Mouse (Mus musculus): ENCODE measurements around the gene Ccdc86. TPM values are rescaled to one million over a fixed set of nuclear protein-coding genes. Genes with fewer than 3 reads are reported as not detected.

Ccdc86 gene
- 31.9 and 32.9 TPM in 2 replicates for polyA plus RNA-seq (2016; fragmentation: Nextera tagmentation; extraction: Ambion mirVana)

DNA sequence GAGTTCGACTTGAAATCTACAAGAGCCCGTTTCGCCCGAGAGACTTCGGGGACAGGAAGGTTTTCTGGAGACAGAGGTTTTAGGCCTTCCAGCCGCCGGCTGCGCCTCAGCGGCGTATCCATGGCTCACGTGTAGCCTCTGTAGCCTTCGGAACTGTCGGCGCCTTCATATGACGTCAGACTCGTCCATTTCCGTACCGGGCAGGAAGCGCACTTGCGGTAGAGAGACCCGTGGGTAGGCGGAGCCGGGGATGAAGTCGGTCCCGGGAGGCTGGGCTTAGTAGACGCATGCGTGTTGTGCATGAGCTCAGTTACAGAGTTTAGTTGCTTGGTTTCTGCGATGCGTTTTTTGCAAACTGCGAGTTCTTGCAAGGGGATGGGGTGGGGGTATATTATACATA lies at the start of gene Ccdc86:
Ccdc86 (minus strand) TSS at position 155 of the 400 bp plus-strand sequence.
- Histone ChIP-seq H3K9me3 (replicated peaks) (no peaks in the 10 kb centered on the region), H3K9ac (peak within 1 kb of the TSS; percentile 87), H3K4me3 (peak within 1 kb of the TSS; percentile 76), H3K36me3 (peaks cover 27% of the 10 kb centered on the region), H3K27ac (peak within 1 kb of the TSS; percentile 72), H3K4me2 (peak within 1 kb of the TSS; percentile 88), H3K27me3 (replicated peaks) (peaks cover 11% of the 10 kb centered on the region), H3K4me1 (peaks cover 48% of the 10 kb centered on the region)
- WGBS (ENCODE audit: insufficient replicate concordance): 0% methylated on average over 30 of the region's 30 CpGs
- peak; percentile 96 for ATAC-seq

DNA sequence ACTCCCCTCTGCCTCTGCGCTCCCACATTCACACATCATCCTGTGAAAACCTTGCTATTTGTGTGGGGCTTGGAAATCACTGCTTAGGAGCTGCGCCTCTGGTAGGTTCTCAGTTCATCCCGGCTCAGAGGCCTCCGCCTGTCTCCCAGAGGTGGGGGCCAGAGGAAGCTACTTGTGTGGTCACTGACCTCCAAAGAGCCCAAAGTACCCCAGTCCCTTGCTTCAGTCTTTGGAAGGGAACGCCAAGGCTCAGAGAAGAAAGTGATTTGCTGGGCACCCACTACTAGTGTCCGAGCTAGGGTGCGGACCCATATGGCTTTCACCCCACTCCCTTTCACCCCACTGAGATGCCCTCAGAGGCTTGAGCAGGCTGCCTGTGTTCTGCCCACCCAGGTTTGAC lies 44.1 kb upstream of the Ccdc86 start, which contains the start of gene Ms4a15:
Ms4a15 (minus strand) TSS at position 101 of the 400 bp plus-strand sequence.
- H3K4me3 ChIP-seq: no peak within 1 kb of the TSS
- no peaks in the 10 kb centered on the region for H3K36me3 ChIP-seq
- no peak within 1 kb of the TSS for H3K27ac ChIP-seq
- H3K4me2 ChIP-seq: no peak within 1 kb of the TSS
- 70% methylated on average over 7 of the region's 7 CpGs for WGBS (ENCODE audit: insufficient replicate concordance)
- no peaks in the 10 kb centered on the region for H3K9me3 ChIP-seq (replicated peaks)
- ATAC-seq: no peak
- no peaks in the 10 kb centered on the region; the same call in 1 of the 2 replicates for H3K27me3 ChIP-seq (replicated peaks)
- no peaks in the 10 kb centered on the region for H3K4me1 ChIP-seq
- no peak within 1 kb of the TSS for H3K9ac ChIP-seq

DNA sequence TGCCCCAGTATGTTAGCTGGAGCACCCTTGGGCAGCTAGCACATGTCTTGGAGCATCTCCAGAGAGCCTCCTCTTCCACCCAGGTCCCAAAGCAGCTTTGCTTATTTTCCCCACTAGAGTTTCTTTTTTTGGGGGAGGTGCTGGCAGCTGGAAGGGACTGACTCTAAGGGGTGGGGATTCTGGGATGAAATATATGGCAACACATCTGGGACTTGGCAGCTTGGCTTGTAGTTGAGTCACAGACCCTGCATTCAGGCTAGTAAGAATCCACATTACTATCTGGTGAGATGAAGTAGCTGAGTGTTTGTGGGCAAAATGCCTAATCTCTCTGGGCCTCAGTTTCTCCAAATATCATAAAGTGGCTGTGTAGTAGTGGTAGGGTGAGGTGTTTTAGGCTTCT lies 42.8 kb upstream of the Ccdc86 start:
- Histone ChIP-seq H3K27ac (no peak overlapping the region), H3K27me3 (replicated peaks) (no peaks in the 10 kb centered on the region; the same call in 1 of the 2 replicates), H3K4me3 (no peak overlapping the region), H3K4me2 (no peak overlapping the region), H3K9me3 (replicated peaks) (no peaks in the 10 kb centered on the region), H3K9ac (no peak overlapping the region), H3K4me1 (no peaks in the 10 kb centered on the region), H3K36me3 (no peaks in the 10 kb centered on the region)
- ATAC-seq: no peak

DNA sequence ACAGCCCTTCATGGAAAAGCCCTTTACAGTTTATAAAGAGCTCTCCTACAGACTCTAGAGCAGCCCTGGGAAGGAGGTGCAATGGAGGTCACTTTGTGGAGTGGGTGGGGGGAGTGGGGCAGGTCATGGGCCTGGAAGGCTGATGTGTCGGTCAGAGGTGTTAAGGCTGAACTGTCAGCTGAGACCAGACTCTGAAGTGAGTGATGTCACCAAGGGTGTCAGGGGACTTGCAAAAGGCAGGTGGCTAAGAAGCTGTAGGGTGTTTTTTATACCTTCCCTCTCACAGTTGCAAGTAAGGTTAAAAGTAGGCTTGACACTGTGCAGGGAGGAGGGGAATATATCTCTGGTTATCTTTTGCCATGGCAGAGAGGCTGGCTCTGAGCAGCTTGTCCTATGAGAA lies 41.7 kb upstream of the Ccdc86 start:
- H3K9ac ChIP-seq: no peak overlapping the region
- no peak for ATAC-seq
- H3K36me3 ChIP-seq: no peaks in the 10 kb centered on the region
- H3K4me2 ChIP-seq: no peak overlapping the region
- no peak overlapping the region for H3K27ac ChIP-seq
- H3K4me1 ChIP-seq: no peaks in the 10 kb centered on the region
- 38% methylated on average over 1 of the region's 1 CpGs for WGBS (ENCODE audit: insufficient replicate concordance)
- H3K9me3 ChIP-seq (replicated peaks): no peaks in the 10 kb centered on the region
- no peak overlapping the region for H3K4me3 ChIP-seq
- no peaks in the 10 kb centered on the region; the same call in 1 of the 2 replicates for H3K27me3 ChIP-seq (replicated peaks)

DNA sequence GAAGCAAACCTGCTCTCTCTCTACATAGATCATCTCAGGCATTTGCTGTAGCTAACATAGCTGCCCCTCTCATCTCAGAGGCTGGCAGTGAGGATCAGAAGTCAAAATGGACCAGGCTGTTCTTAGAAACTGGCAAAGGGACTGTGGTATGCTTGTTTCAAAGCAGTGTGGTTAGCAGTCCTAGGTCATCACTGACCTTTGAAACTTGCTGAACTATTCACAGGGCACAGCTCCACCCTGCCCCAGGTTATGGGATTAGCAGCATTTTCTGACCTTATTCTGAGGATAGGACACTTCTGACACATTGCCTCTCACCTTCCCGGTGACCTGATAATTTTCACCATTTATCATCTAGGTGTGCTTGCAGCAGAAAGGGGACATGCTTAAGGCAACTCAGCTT lies 39.5 kb upstream of the Ccdc86 start:
- Histone ChIP-seq H3K9me3 (replicated peaks) (no peaks in the 10 kb centered on the region), H3K36me3 (no peaks in the 10 kb centered on the region), H3K27ac (no peak overlapping the region), H3K4me1 (no peaks in the 10 kb centered on the region), H3K9ac (no peak overlapping the region), H3K4me3 (no peak overlapping the region), H3K4me2 (no peak overlapping the region), H3K27me3 (replicated peaks) (no peaks in the 10 kb centered on the region; the same call in 1 of the 2 replicates)
- 80% methylated on average over 1 of the region's 1 CpGs for WGBS (ENCODE audit: insufficient replicate concordance)
- ATAC-seq: no peak

DNA sequence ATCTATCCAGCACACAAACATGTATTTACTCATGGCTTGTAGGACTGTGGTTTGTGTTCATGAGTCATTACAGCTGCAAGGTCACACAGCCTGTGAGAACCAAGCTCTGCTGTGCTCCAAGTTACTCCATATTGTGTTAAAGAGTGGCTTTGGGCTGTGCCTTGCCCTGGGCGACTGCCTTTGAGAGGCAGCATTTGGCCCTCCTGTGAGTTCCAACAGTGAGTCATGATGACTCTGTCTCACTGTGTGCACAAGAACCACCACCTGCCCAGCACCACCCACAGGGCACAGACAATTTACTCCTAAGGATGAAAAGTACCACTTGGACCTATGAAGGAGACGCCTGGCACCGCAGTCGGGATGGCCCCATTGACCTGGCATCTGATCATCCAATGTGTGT lies 36.8 kb upstream of the Ccdc86 start:
- no peak overlapping the region for H3K27ac ChIP-seq
- H3K9me3 ChIP-seq (replicated peaks): no peaks in the 10 kb centered on the region
- no peak overlapping the region for H3K4me3 ChIP-seq
- 84% methylated on average over 4 of the region's 4 CpGs for WGBS (ENCODE audit: insufficient replicate concordance)
- no peaks in the 10 kb centered on the region for H3K36me3 ChIP-seq
- ATAC-seq: no peak
- H3K4me1 ChIP-seq: no peaks in the 10 kb centered on the region
- H3K4me2 ChIP-seq: no peak overlapping the region
- H3K9ac ChIP-seq: no peak overlapping the region
- H3K27me3 ChIP-seq (replicated peaks): peaks cover 6% of the 10 kb centered on the region; the same call in 1 of the 2 replicates

DNA sequence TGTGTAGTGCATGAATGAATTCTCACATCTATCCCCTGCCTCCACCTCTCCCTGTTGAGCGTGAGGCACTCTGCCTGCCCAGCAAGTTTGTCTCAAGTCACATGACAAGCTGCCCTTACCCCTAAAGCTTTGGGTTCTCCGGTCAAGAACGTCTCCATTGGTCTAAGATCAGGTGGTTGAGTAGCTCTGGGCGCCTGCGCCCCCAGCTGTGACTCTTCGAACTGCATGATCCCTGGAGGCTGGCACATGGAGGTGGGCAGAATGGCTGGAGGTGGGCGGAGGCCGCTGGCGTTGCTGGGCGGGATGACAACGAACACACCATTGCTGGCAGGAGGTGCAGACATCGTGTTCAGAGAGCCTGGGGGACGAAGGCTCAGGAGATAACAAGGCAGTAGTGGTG lies 35.5 kb upstream of the Ccdc86 start:
- ATAC-seq: no peak

DNA sequence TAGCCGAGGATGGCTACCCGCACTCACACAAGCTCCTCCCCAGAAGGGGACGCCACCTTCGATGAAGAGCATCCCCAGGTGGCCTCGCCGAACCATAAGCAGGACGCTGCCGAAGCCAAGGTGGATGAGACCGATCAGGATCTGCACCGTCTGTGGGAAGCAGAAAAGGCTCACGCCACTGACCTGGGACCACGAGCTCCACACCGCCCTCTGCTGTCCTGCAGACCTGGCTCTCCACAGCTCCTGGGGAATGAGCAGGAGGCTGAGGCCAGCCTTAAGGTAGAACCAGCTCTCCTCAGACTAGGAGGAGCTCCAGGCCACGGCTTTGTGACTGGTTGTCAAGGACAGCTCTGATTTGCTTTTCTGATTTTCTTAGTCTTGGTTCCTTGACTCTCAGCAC lies 34.1 kb upstream of the Ccdc86 start:
- Histone ChIP-seq H3K36me3 (no peaks in the 10 kb centered on the region), H3K9ac (no peak overlapping the region), H3K4me2 (0 out of 2 replicates have a peak overlapping the region, but pooled peaks have one; percentile 22), H3K4me3 (no peak overlapping the region), H3K27me3 (replicated peaks) (peaks cover 6% of the 10 kb centered on the region; the same call in 1 of the 2 replicates), H3K27ac (no peak overlapping the region), H3K9me3 (replicated peaks) (no peaks in the 10 kb centered on the region), H3K4me1 (peaks cover 8% of the 10 kb centered on the region)
- 27% methylated on average over 14 of the region's 14 CpGs for WGBS (ENCODE audit: insufficient replicate concordance)
- ATAC-seq: no peak

More for the DNA sequence above, 35.5 kb upstream of the Ccdc86 start:
- 59% methylated on average over 13 of the region's 13 CpGs for WGBS (ENCODE audit: insufficient replicate concordance)
- Histone ChIP-seq H3K27me3 (replicated peaks) (peaks cover 6% of the 10 kb centered on the region; the same call in 1 of the 2 replicates), H3K27ac (no peak overlapping the region), H3K4me3 (no peak overlapping the region), H3K4me1 (peaks cover 5% of the 10 kb centered on the region), H3K9me3 (replicated peaks) (no peaks in the 10 kb centered on the region), H3K4me2 (no peak overlapping the region), H3K36me3 (no peaks in the 10 kb centered on the region), H3K9ac (no peak overlapping the region)

DNA sequence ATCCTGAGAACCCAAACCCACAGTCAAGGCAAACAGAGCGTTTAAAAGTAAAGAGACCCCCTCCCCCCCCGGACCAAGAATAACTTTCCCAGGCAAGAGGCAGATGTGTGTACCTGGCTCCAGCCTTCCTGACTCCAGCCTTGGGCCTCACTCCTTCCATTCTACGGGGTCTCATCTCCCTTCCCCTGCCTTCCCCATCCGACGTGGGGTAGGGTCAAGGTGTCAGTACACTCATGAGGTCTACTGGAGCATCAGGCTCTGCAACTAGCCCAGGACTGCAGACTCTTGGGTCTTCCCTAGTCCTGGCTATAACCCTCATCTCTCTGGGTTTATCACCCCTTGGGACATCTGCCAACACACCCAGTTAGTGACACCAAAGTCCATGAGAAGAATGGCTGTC lies 31.1 kb upstream of the Ccdc86 start:
- Histone ChIP-seq H3K36me3 (no peaks in the 10 kb centered on the region), H3K9ac (no peak overlapping the region), H3K27me3 (replicated peaks) (0 out of 2 replicates have a peak, but pooled peaks cover 6% of the 10 kb centered on the region), H3K4me2 (peak overlapping the region; percentile 47), H3K4me1 (peaks cover 8% of the 10 kb centered on the region), H3K4me3 (no peak overlapping the region), H3K27ac (no peak overlapping the region), H3K9me3 (replicated peaks) (no peaks in the 10 kb centered on the region)
- ATAC-seq: no peak
- 50% methylated on average over 5 of the region's 5 CpGs for WGBS (ENCODE audit: insufficient replicate concordance)

DNA sequence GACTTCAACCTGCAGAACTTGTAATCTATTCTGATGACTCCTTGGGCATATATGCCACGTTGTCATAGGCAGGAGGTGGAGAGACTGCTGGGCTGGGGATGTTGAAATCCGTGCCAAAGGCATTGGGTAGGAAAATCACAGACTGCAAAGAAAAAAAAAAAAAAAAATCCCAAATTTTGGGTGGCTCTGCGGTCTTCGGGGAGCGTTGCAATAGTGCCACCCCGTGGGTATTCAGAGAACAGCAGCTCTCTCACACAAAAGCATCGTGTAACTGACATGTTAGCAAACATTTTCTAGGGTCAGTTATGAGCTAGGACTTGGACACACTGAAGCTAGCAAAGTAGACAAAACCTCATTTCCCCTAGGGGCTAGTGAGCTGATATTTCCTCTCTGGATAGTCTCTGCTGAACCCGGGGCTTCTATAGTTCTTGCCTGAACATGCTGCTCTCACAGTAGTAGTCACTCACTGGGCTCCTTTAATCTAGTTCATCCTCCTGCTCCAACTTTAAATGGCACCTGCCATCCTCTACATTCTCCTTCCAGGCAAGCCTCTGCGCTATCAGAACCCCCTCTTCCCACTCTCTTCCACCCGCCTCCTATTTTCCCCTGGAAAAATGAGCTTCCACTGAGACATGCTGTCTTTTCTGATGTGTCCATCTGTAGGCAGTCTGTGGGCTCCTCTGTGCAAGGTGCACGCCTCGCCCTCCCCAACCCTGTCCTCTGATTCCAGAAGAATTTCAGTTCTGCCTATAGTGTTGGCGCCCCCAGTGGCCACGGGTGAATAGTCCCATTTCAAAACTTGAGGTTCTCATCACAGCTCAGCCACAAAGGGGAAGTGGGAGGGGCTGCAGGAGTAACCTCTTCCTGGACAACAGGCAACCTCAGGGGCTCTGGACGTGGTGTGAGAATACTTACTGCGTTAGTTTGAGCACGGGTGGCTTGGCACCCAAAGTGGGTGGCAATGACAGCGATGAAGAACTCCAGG lies 30.4 kb upstream of the Ccdc86 start:
- Histone ChIP-seq H3K9me3 (replicated peaks) (no peaks in the 10 kb centered on the region), H3K4me2 (peak overlapping the region; percentile 47), H3K36me3 (no peaks in the 10 kb centered on the region), H3K4me1 (peaks cover 8% of the 10 kb centered on the region), H3K4me3 (no peak overlapping the region), H3K9ac (no peak overlapping the region), H3K27ac (no peak overlapping the region), H3K27me3 (replicated peaks) (0 out of 2 replicates have a peak, but pooled peaks cover 6% of the 10 kb centered on the region)
- ATAC-seq: peak; percentile 52
- 7% methylated on average over 18 of the region's 18 CpGs for WGBS (ENCODE audit: insufficient replicate concordance)

DNA sequence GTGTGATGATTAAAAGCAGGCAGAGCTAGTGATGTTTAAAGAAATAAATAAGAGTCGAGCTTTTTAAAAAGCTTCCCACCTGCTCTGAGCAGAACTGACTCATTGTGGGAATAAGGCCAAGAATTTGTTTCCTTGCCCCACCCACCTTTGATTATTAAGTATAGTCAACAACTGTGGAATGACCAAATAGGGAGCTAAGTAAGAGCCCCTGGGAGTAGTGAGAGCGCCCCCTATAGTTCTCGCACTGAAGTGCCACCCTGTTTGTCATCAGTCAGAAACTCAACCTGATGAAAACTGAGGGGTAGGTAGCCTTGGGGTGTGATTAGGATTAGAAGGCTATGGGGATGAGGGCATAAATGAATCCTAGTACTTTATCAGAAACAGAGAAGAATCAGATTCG lies 27.3 kb upstream of the Ccdc86 start:
- Histone ChIP-seq H3K4me3 (no peak overlapping the region), H3K36me3 (no peaks in the 10 kb centered on the region), H3K4me2 (no peak overlapping the region), H3K4me1 (peaks cover 8% of the 10 kb centered on the region), H3K27me3 (replicated peaks) (no peaks in the 10 kb centered on the region), H3K9ac (no peak overlapping the region), H3K27ac (no peak overlapping the region), H3K9me3 (replicated peaks) (no peaks in the 10 kb centered on the region)
- WGBS (ENCODE audit: insufficient replicate concordance): 35% methylated on average over 4 of the region's 4 CpGs
- ATAC-seq: no peak

DNA sequence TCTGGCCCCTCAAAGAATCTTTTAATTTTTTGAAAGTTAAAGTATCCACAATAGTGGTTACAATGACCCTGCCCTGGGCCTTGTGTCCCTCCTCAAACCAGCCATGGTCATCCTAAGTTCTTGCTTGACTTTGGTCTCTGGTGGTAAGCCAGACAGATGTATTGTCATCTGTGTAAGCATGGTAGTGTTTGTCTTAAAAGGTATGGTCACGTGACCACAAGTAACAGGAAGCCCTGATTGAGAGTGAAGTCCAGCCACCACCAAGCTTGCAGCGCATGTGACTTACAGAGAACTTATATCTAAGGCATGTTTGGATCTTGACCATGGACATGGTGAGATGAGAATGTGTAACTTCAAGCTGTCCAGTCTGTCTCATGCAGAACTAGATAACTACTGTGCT lies 26.1 kb upstream of the Ccdc86 start:
- Histone ChIP-seq H3K4me2 (no peak overlapping the region), H3K36me3 (no peaks in the 10 kb centered on the region), H3K9me3 (replicated peaks) (no peaks in the 10 kb centered on the region), H3K27me3 (replicated peaks) (no peaks in the 10 kb centered on the region), H3K4me1 (peaks cover 8% of the 10 kb centered on the region), H3K9ac (no peak overlapping the region), H3K27ac (no peak overlapping the region), H3K4me3 (no peak overlapping the region)
- no peak for ATAC-seq
- 61% methylated on average over 2 of the region's 2 CpGs for WGBS (ENCODE audit: insufficient replicate concordance)

Data from liver, embryonic 12.5 days (tissue).